Mouse (Mus musculus): Measurements from ENCODE around the gene Arhgap25. TPM values are rescaled to one million over a fixed set of nuclear protein-coding genes. Genes with fewer than 3 reads are reported as not detected.
A peak's percentile ranks its signal among the peaks of the same experiment; 100 is the strongest.
"Not testable (repeated sequence)": the region's sequence is repeated elsewhere in the genome, so short reads cannot be mapped to it uniquely, and the experiment has no call there.

Gene Arhgap25
- polyA plus RNA-seq, 1 experiment from 2014 or later: 2.1 TPM

GRCm38 (mm10) chr6:87527366-87527765 lies 5.7 kb downstream of the Arhgap25 start:
- Histone ChIP-seq H3K4me2 (replicated peaks; ENCODE audit: low read depth) (no peak overlapping the region), H3K36me3 (ENCODE audit: control insufficient read depth, insufficient read depth) (no peaks in the 10 kb centered on the region), H3K27me3 (replicated peaks; ENCODE audit: control insufficient read depth, insufficient read depth, low read length) (no peaks in the 10 kb centered on the region), H3K9ac (ENCODE audit: low read depth, low read length) (no peak overlapping the region), H3K9me3 (ENCODE audit: control insufficient read depth) (no peaks in the 10 kb centered on the region), H3K4me3 (ENCODE audit: low read depth, low read length) (no peak overlapping the region), H3K27ac (ENCODE audit: low read depth, low read length) (no peak overlapping the region), H3K4me1 (replicated peaks; ENCODE audit: control insufficient read depth, insufficient read depth, low read length) (no peaks in the 10 kb centered on the region)
- WGBS: 80% methylated on average over 4 of the region's 4 CpGs
- no peak for TF ChIP-seq CTCF (IDR thresholded peaks at IDR 0.05; ENCODE audit: low read depth)
- ATAC-seq: no peak

GRCm38 (mm10) chr6:87525126-87525525 lies 7.9 kb downstream of the Arhgap25 start:
- Histone ChIP-seq H3K4me1 (replicated peaks; ENCODE audit: control insufficient read depth, insufficient read depth, low read length) (no peaks in the 10 kb centered on the region), H3K4me3 (ENCODE audit: low read depth, low read length) (no peak overlapping the region), H3K4me2 (replicated peaks; ENCODE audit: low read depth) (no peak overlapping the region), H3K27ac (ENCODE audit: low read depth, low read length) (no peak overlapping the region), H3K9ac (ENCODE audit: low read depth, low read length) (no peak overlapping the region), H3K27me3 (replicated peaks; ENCODE audit: control insufficient read depth, insufficient read depth, low read length) (no peaks in the 10 kb centered on the region), H3K9me3 (ENCODE audit: control insufficient read depth) (no peaks in the 10 kb centered on the region), H3K36me3 (ENCODE audit: control insufficient read depth, insufficient read depth) (no peaks in the 10 kb centered on the region)
- 85% methylated on average over 10 of the region's 10 CpGs for WGBS
- no peak for TF ChIP-seq CTCF (IDR thresholded peaks at IDR 0.05; ENCODE audit: low read depth)
- ATAC-seq: no peak

- no peaks in the 10 kb centered on the region for H3K36me3 ChIP-seq (ENCODE audit: control insufficient read depth, insufficient read depth)
- H3K4me2 ChIP-seq (replicated peaks; ENCODE audit: low read depth): no peak overlapping the region
- H3K4me3 ChIP-seq (ENCODE audit: low read depth, low read length): no peak overlapping the region
- no peak for ATAC-seq
- H3K27ac ChIP-seq (ENCODE audit: low read depth, low read length): no peak overlapping the region
- no peaks in the 10 kb centered on the region for H3K27me3 ChIP-seq (replicated peaks; ENCODE audit: control insufficient read depth, insufficient read depth, low read length)
- 89% methylated on average over 4 of the region's 4 CpGs for WGBS
- no peaks in the 10 kb centered on the region for H3K9me3 ChIP-seq (ENCODE audit: control insufficient read depth)
- no peak overlapping the region for H3K9ac ChIP-seq (ENCODE audit: low read depth, low read length)
- H3K4me1 ChIP-seq (replicated peaks; ENCODE audit: control insufficient read depth, insufficient read depth, low read length): no peaks in the 10 kb centered on the region
- no peak for TF ChIP-seq CTCF (IDR thresholded peaks at IDR 0.05; ENCODE audit: low read depth)
These were observed 8.8 kb downstream of the Arhgap25 start for GRCm38 (mm10) chr6:87524281-87524680.

DNA sequence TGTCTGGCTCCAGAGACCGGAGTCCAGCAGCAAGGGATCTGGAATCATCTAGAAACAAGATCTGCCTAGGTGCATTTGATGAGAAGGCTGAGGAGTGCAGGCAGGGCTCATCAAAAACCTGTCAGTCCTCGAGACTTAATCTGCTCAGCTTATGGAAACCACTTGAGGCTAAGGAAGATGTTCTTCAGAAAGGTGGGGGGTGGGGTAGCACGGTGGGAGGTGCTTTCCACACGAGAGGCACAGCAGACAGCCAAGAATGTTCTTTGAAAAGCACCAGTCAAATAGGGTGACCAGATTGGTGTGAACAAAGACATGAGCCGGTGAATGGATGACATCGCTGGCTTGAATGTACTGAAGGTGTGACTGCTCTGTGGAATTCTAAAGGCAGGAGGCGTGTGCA lies 9.3 kb downstream of the Arhgap25 start:
- no peaks in the 10 kb centered on the region for H3K9me3 ChIP-seq (ENCODE audit: control insufficient read depth)
- WGBS: 77% methylated on average over 7 of the region's 7 CpGs
- H3K27me3 ChIP-seq (replicated peaks; ENCODE audit: control insufficient read depth, insufficient read depth, low read length): no peaks in the 10 kb centered on the region
- no peak for TF ChIP-seq CTCF (IDR thresholded peaks at IDR 0.05; ENCODE audit: low read depth)
- H3K27ac ChIP-seq (ENCODE audit: low read depth, low read length): no peak overlapping the region
- no peak overlapping the region for H3K4me2 ChIP-seq (replicated peaks; ENCODE audit: low read depth)
- no peaks in the 10 kb centered on the region for H3K4me1 ChIP-seq (replicated peaks; ENCODE audit: control insufficient read depth, insufficient read depth, low read length)
- no peak overlapping the region for H3K9ac ChIP-seq (ENCODE audit: low read depth, low read length)
- ATAC-seq: no peak
- no peak overlapping the region for H3K4me3 ChIP-seq (ENCODE audit: low read depth, low read length)
- H3K36me3 ChIP-seq (ENCODE audit: control insufficient read depth, insufficient read depth): no peaks in the 10 kb centered on the region

- Histone ChIP-seq H3K4me3 (ENCODE audit: low read depth, low read length) (no peak overlapping the region), H3K9me3 (ENCODE audit: control insufficient read depth) (no peaks in the 10 kb centered on the region), H3K27me3 (replicated peaks; ENCODE audit: control insufficient read depth, insufficient read depth, low read length) (no peaks in the 10 kb centered on the region), H3K4me1 (replicated peaks; ENCODE audit: control insufficient read depth, insufficient read depth, low read length) (no peaks in the 10 kb centered on the region), H3K36me3 (ENCODE audit: control insufficient read depth, insufficient read depth) (no peaks in the 10 kb centered on the region), H3K4me2 (replicated peaks; ENCODE audit: low read depth) (no peak overlapping the region), H3K27ac (ENCODE audit: low read depth, low read length) (no peak overlapping the region), H3K9ac (ENCODE audit: low read depth, low read length) (no peak overlapping the region)
- WGBS: 78% methylated on average over 2 of the region's 2 CpGs
- no peak for ATAC-seq
- no peak for TF ChIP-seq CTCF (IDR thresholded peaks at IDR 0.05; ENCODE audit: low read depth)
These were observed 10.0 kb downstream of the Arhgap25 start for GRCm38 (mm10) chr6:87523085-87523484.

DNA sequence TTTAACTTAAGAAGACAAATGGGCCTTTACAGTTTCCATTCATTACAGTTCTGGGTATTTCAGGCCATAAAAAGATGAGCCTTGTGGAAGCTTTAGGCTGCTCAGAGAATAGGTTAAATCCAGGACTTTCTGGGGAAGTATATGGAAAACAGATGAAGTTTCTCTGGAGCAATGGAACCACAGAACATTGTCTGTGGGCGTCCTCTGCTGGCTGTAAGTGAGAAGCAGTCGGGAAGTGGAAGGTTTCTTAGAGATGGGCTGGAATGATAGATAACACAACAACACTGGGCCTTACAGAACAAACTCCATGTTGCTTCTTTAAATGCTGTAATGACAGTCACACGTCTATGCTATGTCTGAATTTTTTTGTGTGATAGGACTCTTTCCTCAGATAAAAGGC lies 10.8 kb downstream of the Arhgap25 start:
- Histone ChIP-seq H3K9ac (ENCODE audit: low read depth, low read length) (no peak overlapping the region), H3K36me3 (ENCODE audit: control insufficient read depth, insufficient read depth) (no peaks in the 10 kb centered on the region), H3K4me1 (replicated peaks; ENCODE audit: control insufficient read depth, insufficient read depth, low read length) (no peaks in the 10 kb centered on the region), H3K4me2 (replicated peaks; ENCODE audit: low read depth) (no peak overlapping the region), H3K27me3 (replicated peaks; ENCODE audit: control insufficient read depth, insufficient read depth, low read length) (no peaks in the 10 kb centered on the region), H3K27ac (ENCODE audit: low read depth, low read length) (no peak overlapping the region), H3K4me3 (ENCODE audit: low read depth, low read length) (no peak overlapping the region), H3K9me3 (ENCODE audit: control insufficient read depth) (no peaks in the 10 kb centered on the region)
- TF ChIP-seq CTCF (IDR thresholded peaks at IDR 0.05; ENCODE audit: low read depth): peak; percentile 82
- WGBS: 24% methylated on average over 3 of the region's 3 CpGs
- no peak for ATAC-seq

DNA sequence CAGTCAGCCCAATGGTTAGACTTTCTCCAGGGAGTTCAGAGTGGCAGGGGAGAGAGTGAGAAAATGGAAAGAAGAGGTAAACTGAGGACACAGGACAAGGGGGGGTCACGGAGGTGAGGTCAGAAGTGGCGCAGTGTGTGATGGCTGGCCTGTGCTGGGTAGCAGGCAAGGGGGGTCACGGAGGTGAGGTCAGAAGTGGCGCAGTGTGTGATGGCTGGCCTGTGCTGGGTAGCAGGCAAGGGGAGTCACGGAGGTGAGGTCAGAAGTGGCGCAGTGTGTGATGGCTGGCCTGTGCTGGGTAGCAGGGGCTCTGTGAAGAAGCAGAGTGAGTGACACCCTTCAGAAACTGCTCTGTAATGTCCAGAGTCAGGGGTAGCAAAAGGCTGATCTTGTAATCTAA lies 11.4 kb downstream of the Arhgap25 start:
- H3K4me3 ChIP-seq (ENCODE audit: low read depth, low read length); H3K9me3 ChIP-seq (ENCODE audit: control insufficient read depth); H3K9ac ChIP-seq (ENCODE audit: low read depth, low read length); H3K36me3 ChIP-seq (ENCODE audit: control insufficient read depth, insufficient read depth); ATAC-seq; H3K4me1 ChIP-seq (replicated peaks; ENCODE audit: control insufficient read depth, insufficient read depth, low read length); H3K27me3 ChIP-seq (replicated peaks; ENCODE audit: control insufficient read depth, insufficient read depth, low read length); H3K4me2 ChIP-seq (replicated peaks; ENCODE audit: low read depth); H3K27ac ChIP-seq (ENCODE audit: low read depth, low read length): not testable (repeated sequence)
- 93% methylated on average over 6 of the region's 6 CpGs for WGBS
